ENCODE assay signal across 8 mouse cellular contexts in genomic region chr11:29373050-29373395, GRCm38 (mm10). TPM values are rescaled to one million over a fixed set of nuclear protein-coding genes. Genes with fewer than 3 reads are reported as not detected.
DNase-seq lines count a peak whose midpoint lies in the region; ATAC-seq and TF ChIP-seq lines count a peak whose summit lies in the region.

No protein-coding gene starts in this region.

- no peak for ATAC-seq in embryonic facial prominence, embryonic 12.5 days (ENCODE audit: insufficient number of reproducible peaks, insufficient read depth, low FRiP score, low TSS enrichment)
- no peak for ATAC-seq in intestine, embryonic 15.5 days
- ATAC-seq in neural tube, embryonic 12.5 days (ENCODE audit: low FRiP score, low read depth), result no peak

- no peak for TF ChIP-seq CTCF in layer of hippocampus, adult 2 months (conservative IDR thresholded peaks at IDR 0.05)

- peak overlapping the region; percentile 60 for H3K4me2 ChIP-seq in embryonic facial prominence, embryonic 12.5 days (replicated peaks)
- peak overlapping the region; percentile 74 for H3K4me2 ChIP-seq in intestine, embryonic 15.5 days (replicated peaks)
- H3K4me2 ChIP-seq in neural tube, embryonic 12.5 days (replicated peaks), result peak overlapping the region; percentile 64

- H3K27me3 ChIP-seq in embryonic facial prominence, embryonic 12.5 days, result no peaks in the 10 kb centered on the region
- H3K27me3 ChIP-seq in intestine, embryonic 15.5 days (replicated peaks), result no peaks in the 10 kb centered on the region
- no peaks in the 10 kb centered on the region for H3K27me3 ChIP-seq in neural tube, embryonic 12.5 days (replicated peaks)

- 4% methylated on average over 11 of the region's 11 CpGs for WGBS in embryonic facial prominence, embryonic 12.5 days
- WGBS in intestine, embryonic 15.5 days, result 6% methylated on average over 11 of the region's 11 CpGs
- WGBS in neural tube, embryonic 12.5 days, result 6% methylated on average over 11 of the region's 11 CpGs

- H3K4me1 ChIP-seq in embryonic facial prominence, embryonic 12.5 days, result peaks cover 5% of the 10 kb centered on the region
- H3K4me1 ChIP-seq in intestine, embryonic 15.5 days (replicated peaks), result peaks cover 4% of the 10 kb centered on the region; the same call in 1 of the 2 replicates
- H3K4me1 ChIP-seq in neural tube, embryonic 12.5 days, result 0 out of 2 replicates have a peak, but pooled peaks cover 11% of the 10 kb centered on the region

- peak overlapping the region; percentile 94 for H3K4me3 ChIP-seq in layer of hippocampus, adult 2 months
- peak overlapping the region; percentile 89 for H3K4me3 ChIP-seq in embryonic facial prominence, embryonic 12.5 days
- H3K4me3 ChIP-seq in intestine, embryonic 15.5 days (replicated peaks), result peak overlapping the region; percentile 96
- peak overlapping the region; percentile 92 for H3K4me3 ChIP-seq in neural tube, embryonic 12.5 days

- no peak for DNase-seq in layer of hippocampus, adult 2 months (ENCODE audit: low spot score in 2 of 2)
- no peak for DNase-seq in layer of hippocampus, adult 11-12 months (ENCODE audit: low spot score)
- DNase-seq in retina, embryonic 14.5 days (ENCODE audit: low spot score), result no peak
- DNase-seq in gastrocnemius, postnatal 14 days, result no peak
- DNase-seq in kidney, adult 8-10 months, result no peak

- peaks cover 6% of the 10 kb centered on the region for H3K36me3 ChIP-seq in embryonic facial prominence, embryonic 12.5 days
- H3K36me3 ChIP-seq in intestine, embryonic 15.5 days, result no peaks in the 10 kb centered on the region
- peaks cover 6% of the 10 kb centered on the region; the same call in 1 of the 2 replicates for H3K36me3 ChIP-seq in neural tube, embryonic 12.5 days

- H3K27ac ChIP-seq in layer of hippocampus, adult 2 months, result peak overlapping the region; percentile 99
- H3K27ac ChIP-seq in embryonic facial prominence, embryonic 12.5 days, result no peak overlapping the region
- 0 out of 2 replicates have a peak overlapping the region, but pooled peaks have one; percentile 15 for H3K27ac ChIP-seq in intestine, embryonic 15.5 days
- no peak overlapping the region for H3K27ac ChIP-seq in neural tube, embryonic 12.5 days

- peak overlapping the region; percentile 95; the same call in 1 of the 2 replicates for H3K9ac ChIP-seq in embryonic facial prominence, embryonic 12.5 days
- peak overlapping the region; percentile 45 for H3K9ac ChIP-seq in intestine, embryonic 15.5 days
- peak overlapping the region; percentile 98; the same call in 1 of the 2 replicates for H3K9ac ChIP-seq in neural tube, embryonic 12.5 days

- intact Hi-C loops in gastrocnemius, postnatal 14 days (cut with DNase I; ENCODE audit: low total_unique reads), result no loop called here

- no peaks in the 10 kb centered on the region for H3K9me3 ChIP-seq in embryonic facial prominence, embryonic 12.5 days
- H3K9me3 ChIP-seq in intestine, embryonic 15.5 days, result no peaks in the 10 kb centered on the region
- no peaks in the 10 kb centered on the region for H3K9me3 ChIP-seq in neural tube, embryonic 12.5 days

RNA-seq across cellular contexts. Expression of gene Ccdc88a, which starts 0.4 kb away (rescaled TPM):
- 10 to 100 TPM; 62.8 to 69.3 TPM for total RNA-seq in layer of hippocampus, adult 2 months (2021)
- 63.2 and 64.8 TPM in 2 replicates for polyA plus RNA-seq in embryonic facial prominence, embryonic 12.5 days (2016; fragmentation: Nextera tagmentation; extraction: Ambion mirVana)
- polyA plus RNA-seq in intestine, embryonic 15.5 days (2015; fragmentation: Nextera tagmentation; extraction: Ambion mirVana), result 19.2 and 20.9 TPM in 2 replicates
- 76.8 and 81.6 TPM in 2 replicates for polyA plus RNA-seq in neural tube, embryonic 12.5 days (2016; fragmentation: Nextera tagmentation; extraction: Ambion mirVana)
- 1 to 10 TPM; 7.3 to 9.5 TPM for total RNA-seq in gastrocnemius, postnatal 14 days (2021)

Comparison
In these comparisons a context has a peak if more than half of its experiments do, and no peak if none do; other contexts are left out.
1. H3K27ac ChIP-seq: peak in layer of hippocampus, adult 2 months (single experiment) and intestine, embryonic 15.5 days (single experiment); none in embryonic facial prominence, embryonic 12.5 days (single experiment) and neural tube, embryonic 12.5 days (single experiment).
2. H3K9ac ChIP-seq: peak in every context shown above with its lines; median percentile 98 in neural tube, embryonic 12.5 days; 95 in embryonic facial prominence, embryonic 12.5 days; 45 in intestine, embryonic 15.5 days.
3. Peak in every context shown above with its lines, with median percentiles within 50 percentile points of each other: H3K4me3 ChIP-seq and H3K4me2 ChIP-seq.